Mouse (Mus musculus) cortical plate, adult 2 months (tissue): ENCODE results near the gene Sbsn.

ENCODE experiments used
- CTCF ChIP-seq: fragments of 200-500 bp; IDR thresholded peaks from 2 replicates; pipeline ENCODE4 v1.5.1; 2011; ENCODE audit warnings: mild to moderate bottlenecking, control low read depth, low read length; ENCODE audit not compliant: insufficient read depth; ENCODE audit errors: extremely low read depth
- POLR2A ChIP-seq: fragments of 200-500 bp; IDR thresholded peaks from 2 replicates; pipeline ENCODE4 v1.6.1; 2011; ENCODE audit warnings: mild to moderate bottlenecking, low read length, control low read depth; ENCODE audit not compliant: insufficient read depth; ENCODE audit errors: extremely low read depth

GRCm38 (mm10) chr7:30766408-30766807 is 15.1 kb downstream of the Sbsn start:
- TF ChIP-seq POLR2A (no peak), CTCF (no peak)
